Comparison of ENCODE assay signal across 10 mouse cellular contexts in genomic region chr10:81018326-81018725, GRCm38 (mm10). TPM values are rescaled to one million over a fixed set of nuclear protein-coding genes. Genes with fewer than 3 reads are reported as not detected.
DNase-seq lines count a peak whose midpoint lies in the region; ATAC-seq and TF ChIP-seq lines count a peak whose summit lies in the region.
"Had no signal": no experiment of that assay in that cellular context is flagged by ENCODE, and none has a peak within 500 bp of the region (broad histone marks: within the 10 kb centered on the region; RNA-seq: fewer than 3 reads in every experiment).

No protein-coding gene starts in this region.

- no peak overlapping the region for H3K27ac ChIP-seq in liver, postnatal 0 days (ENCODE audit: low read depth)
- H3K27ac ChIP-seq in intestine, embryonic 15.5 days: no peak overlapping the region
- H3K27ac ChIP-seq: embryonic facial prominence, embryonic 12.5 days; limb, embryonic 15.5 days had no signal

- H3K9me3 ChIP-seq in liver, postnatal 0 days (ENCODE audit: low read length): no peaks in the 10 kb centered on the region
- H3K9me3 ChIP-seq in intestine, embryonic 15.5 days: peaks cover 3% of the 10 kb centered on the region; the same call in 1 of the 2 replicates
- H3K9me3 ChIP-seq: embryonic facial prominence, embryonic 12.5 days; limb, embryonic 15.5 days had no signal

- no peak for TF ChIP-seq CTCF in liver, postnatal 0 days (IDR thresholded peaks at IDR 0.05; ENCODE audit: low read depth)

- ATAC-seq in liver, postnatal 0 days: no peak
- ATAC-seq in intestine, embryonic 15.5 days: no peak

- TF ChIP-seq EP300 in liver, postnatal 0 days (IDR thresholded peaks at IDR 0.05; ENCODE audit: low read depth): no peak

- peak; percentile 50 for DNase-seq in cerebellum, adult 11 months
- no peak for DNase-seq in cerebellum, adult 8-10 months
- peak; percentile 53 for DNase-seq in left cerebral cortex, postnatal 4 days
- DNase-seq in left cerebral cortex, adult 8-10 months (ENCODE audit: low spot score in 2 of 2): no peak
- DNase-seq in WW6 (ENCODE audit: low read depth, low spot score): peak; percentile 90
- DNase-seq in liver, postnatal 0 days: peak; percentile 69
- no peak for DNase-seq in ovary, postnatal 14 days (ENCODE audit: low spot score)

- H3K36me3 ChIP-seq in liver, postnatal 0 days (replicated peaks; ENCODE audit: insufficient read depth, low read length): no peaks in the 10 kb centered on the region
- no peaks in the 10 kb centered on the region for H3K36me3 ChIP-seq in intestine, embryonic 15.5 days
- H3K36me3 ChIP-seq: embryonic facial prominence, embryonic 12.5 days; limb, embryonic 15.5 days had no signal

- no peak overlapping the region for H3K4me2 ChIP-seq in liver, postnatal 0 days (ENCODE audit: low read depth, low read length)
- H3K4me2 ChIP-seq in intestine, embryonic 15.5 days (replicated peaks): no peak overlapping the region
- H3K4me2 ChIP-seq: embryonic facial prominence, embryonic 12.5 days; limb, embryonic 15.5 days had no signal

- no peak overlapping the region for H3K9ac ChIP-seq in liver, postnatal 0 days (replicated peaks)
- no peak overlapping the region for H3K9ac ChIP-seq in intestine, embryonic 15.5 days
- H3K9ac ChIP-seq: embryonic facial prominence, embryonic 12.5 days; limb, embryonic 15.5 days had no signal

- intact Hi-C loops in left cerebral cortex, postnatal 4 days (cut with DNase I): no loop called here

- 32% methylated on average over 10 of the region's 10 CpGs for WGBS in liver, postnatal 0 days (ENCODE audit: insufficient replicate concordance)
- WGBS in intestine, embryonic 15.5 days: 36% methylated on average over 10 of the region's 10 CpGs

- H3K4me3 ChIP-seq in liver, postnatal 0 days (ENCODE audit: low read depth, low read length): no peak overlapping the region
- H3K4me3 ChIP-seq in intestine, embryonic 15.5 days (replicated peaks): no peak overlapping the region
- H3K4me3 ChIP-seq: embryonic facial prominence, embryonic 12.5 days; limb, embryonic 15.5 days had no signal

- peaks cover 12% of the 10 kb centered on the region; the same call in 1 of the 2 replicates for H3K27me3 ChIP-seq in liver, postnatal 0 days (ENCODE audit: insufficient read depth, low read length)
- peaks cover 20% of the 10 kb centered on the region for H3K27me3 ChIP-seq in intestine, embryonic 15.5 days (replicated peaks)

- H3K4me1 ChIP-seq in liver, postnatal 0 days (ENCODE audit: insufficient read depth): 0 out of 2 replicates have a peak, but pooled peaks cover 6% of the 10 kb centered on the region
- H3K4me1 ChIP-seq in intestine, embryonic 15.5 days (replicated peaks): no peaks in the 10 kb centered on the region

RNA-seq across cellular contexts. Expression of gene Gng7, which starts 3.6 kb away (rescaled TPM):
- 100 to 1,000 TPM in 1 of 2 experiments, 10 to 100 TPM in 1; 96.7 to 106 TPM for total RNA-seq in left cerebral cortex, postnatal 4 days (2021)
- total RNA-seq in left cerebral cortex, adult 8-10 months (2022): 100 to 1,000 TPM; 204 to 252 (median 224) TPM
- 1.3 TPM in 2 replicates for polyA plus RNA-seq in liver, postnatal 0 days (2015; fragmentation: Nextera tagmentation; extraction: Ambion mirVana)
- polyA plus RNA-seq in intestine, embryonic 15.5 days (2015; fragmentation: Nextera tagmentation; extraction: Ambion mirVana): 4.5 and 4.7 TPM in 2 replicates

RNA-seq across cellular contexts. Expression of gene Diras1, which starts 7.1 kb away (rescaled TPM):
- total RNA-seq in left cerebral cortex, postnatal 4 days (2021): 100 to 1,000 TPM; 104 to 111 TPM
- 100 to 1,000 TPM; 115 to 131 (median 118) TPM for total RNA-seq in left cerebral cortex, adult 8-10 months (2022)
- polyA plus RNA-seq in liver, postnatal 0 days (2015; fragmentation: Nextera tagmentation; extraction: Ambion mirVana): not detected in 2 replicates
- polyA plus RNA-seq in intestine, embryonic 15.5 days (2015; fragmentation: Nextera tagmentation; extraction: Ambion mirVana): 0.94 and 1.2 TPM in 2 replicates

RNA-seq across cellular contexts. Expression of gene Slc39a3, which starts 18.9 kb away (rescaled TPM):
- total RNA-seq in left cerebral cortex, postnatal 4 days (2021): 10 to 100 TPM; 57.8 to 59.8 TPM
- total RNA-seq in left cerebral cortex, adult 8-10 months (2022): 10 to 100 TPM; 53.9 to 58.9 (median 56.4) TPM
- 4.6 and 4.7 TPM in 2 replicates for polyA plus RNA-seq in liver, postnatal 0 days (2015; fragmentation: Nextera tagmentation; extraction: Ambion mirVana)
- polyA plus RNA-seq in intestine, embryonic 15.5 days (2015; fragmentation: Nextera tagmentation; extraction: Ambion mirVana): 15.0 and 18.2 TPM in 2 replicates

RNA-seq across cellular contexts. Expression of gene Sgta, which starts 41.7 kb away (rescaled TPM):
- total RNA-seq in left cerebral cortex, postnatal 4 days (2021): 100 to 1,000 TPM; 193 to 199 TPM
- 100 to 1,000 TPM; 165 to 176 (median 169) TPM for total RNA-seq in left cerebral cortex, adult 8-10 months (2022)
- 50.2 and 50.6 TPM in 2 replicates for polyA plus RNA-seq in liver, postnatal 0 days (2015; fragmentation: Nextera tagmentation; extraction: Ambion mirVana)
- polyA plus RNA-seq in intestine, embryonic 15.5 days (2015; fragmentation: Nextera tagmentation; extraction: Ambion mirVana): 166 and 183 TPM in 2 replicates

RNA-seq across cellular contexts. Expression of gene Thop1, which starts 51.5 kb away (rescaled TPM):
- 10 to 100 TPM; 53.6 to 56.5 TPM for total RNA-seq in left cerebral cortex, postnatal 4 days (2021)
- total RNA-seq in left cerebral cortex, adult 8-10 months (2022): 10 to 100 TPM; 37.2 to 47.4 (median 43.3) TPM
- polyA plus RNA-seq in liver, postnatal 0 days (2015; fragmentation: Nextera tagmentation; extraction: Ambion mirVana): 7.4 and 8.1 TPM in 2 replicates
- polyA plus RNA-seq in intestine, embryonic 15.5 days (2015; fragmentation: Nextera tagmentation; extraction: Ambion mirVana): 57.1 and 60.1 TPM in 2 replicates

Comparison
In these comparisons a context has a peak if more than half of its experiments do, and no peak if none do; other contexts are left out.
1. DNase-seq: peak in cerebellum, adult 11 months (single experiment), left cerebral cortex, postnatal 4 days (single experiment), WW6 (single experiment) and liver, postnatal 0 days (single experiment); none in cerebellum, adult 8-10 months (single experiment), left cerebral cortex, adult 8-10 months (0 of 2) and ovary, postnatal 14 days (single experiment).